Mouse (Mus musculus) liver, embryonic 14.5 days (tissue): Measurements from ENCODE around the gene Casd1.

Source experiments
- CTCF ChIP-seq: IDR thresholded peaks from 2 replicates; pipeline ENCODE4 v1.5.1; 2016; ENCODE audit warnings: antibody characterized with exemption, low read depth, control low read depth
- EP300 ChIP-seq: IDR thresholded peaks from 2 replicates; pipeline ENCODE4 v1.6.1; 2016; ENCODE audit warnings: antibody characterized with exemption, low read depth

- TF ChIP-seq CTCF = no peak
- TF ChIP-seq EP300 = no peak
Measured at GRCm38 (mm10) chr6:4578343-4578742, 22.3 kb upstream of the Casd1 start.
